Mouse (Mus musculus): ENCODE results near the gene Gstt1.
A peak's percentile ranks its signal among the peaks of the same experiment; 100 is the strongest.
"Not testable (repeated sequence)": the region's sequence is repeated elsewhere in the genome, so short reads cannot be mapped to it uniquely, and the experiment has no call there.

Gstt1 gene

GRCm38 (mm10) chr10:75798176-75798696 is at the start of gene Gstt1:
Gstt1 (minus strand) TSS chr10:75798584.
- no peak for DNase-seq

GRCm38 (mm10) chr10:75845306-75845930 is 47.0 kb upstream of the Gstt1 start:
- DNase-seq, result no peak

DNA sequence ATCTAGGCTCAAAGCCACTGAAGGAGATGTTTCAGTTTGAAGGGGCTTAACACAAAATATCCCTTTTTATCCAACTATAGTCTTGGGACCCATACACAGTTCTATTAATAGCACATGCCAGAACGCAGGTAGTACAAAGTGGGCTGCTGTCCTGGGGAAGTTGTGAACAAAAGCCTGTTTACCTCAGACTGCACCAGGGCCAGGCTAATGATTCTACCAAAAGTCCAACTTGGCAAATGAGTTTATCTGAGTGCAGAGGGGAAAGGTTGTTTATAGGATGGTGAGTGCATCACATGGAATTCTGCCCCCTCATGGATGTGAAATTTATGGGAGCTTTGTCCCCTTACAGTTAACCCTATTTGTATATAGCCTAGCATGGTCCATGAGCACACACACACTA is 46.4 kb upstream of the Gstt1 start:
- no peak for DNase-seq

- not testable (repeated sequence) for DNase-seq
Observed at GRCm38 (mm10) chr10:75843898-75844297, 45.5 kb upstream of the Gstt1 start.

- DNase-seq, result no peak
Observed at GRCm38 (mm10) chr10:75839092-75839491, 40.7 kb upstream of the Gstt1 start.

DNA sequence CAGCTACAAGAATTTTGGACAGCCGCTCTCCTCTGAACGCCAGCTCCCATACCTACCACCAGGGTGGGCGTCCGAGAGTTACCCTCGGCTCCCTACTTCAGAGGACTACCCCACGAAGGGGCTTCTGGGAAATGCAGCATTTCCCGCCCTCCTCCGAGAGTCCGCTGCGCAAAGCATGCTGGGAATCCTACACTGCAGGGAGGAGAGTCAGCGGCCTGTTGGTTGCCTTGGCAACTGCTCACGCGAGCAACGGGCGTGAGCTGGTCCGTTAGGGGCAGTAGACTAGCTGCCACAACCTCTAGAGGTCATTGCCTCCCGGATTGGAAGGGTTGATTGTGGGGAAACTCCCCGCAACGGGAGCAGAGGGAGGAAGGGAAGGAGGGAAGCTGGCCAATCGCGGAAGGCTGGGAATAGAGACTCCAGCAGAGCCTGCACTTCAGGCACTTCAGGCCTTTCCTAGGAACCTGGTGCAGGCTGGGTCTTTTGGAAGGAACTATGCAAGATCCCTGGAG is 38.9 kb upstream of the Gstt1 start, which contains the start of gene Gstt2:
TSS of gene Gstt2 (minus strand) at position 177 of the 512 bp plus-strand sequence.
- DNase-seq, result peak; percentile 90

GRCm38 (mm10) chr10:75835761-75836531 is 37.6 kb upstream of the Gstt1 start:
- no peak for DNase-seq

- no peak for DNase-seq
Observed at GRCm38 (mm10) chr10:75835307-75835706, 36.9 kb upstream of the Gstt1 start.

GRCm38 (mm10) chr10:75834721-75835120 is 36.3 kb upstream of the Gstt1 start:
- DNase-seq, result no peak

DNA sequence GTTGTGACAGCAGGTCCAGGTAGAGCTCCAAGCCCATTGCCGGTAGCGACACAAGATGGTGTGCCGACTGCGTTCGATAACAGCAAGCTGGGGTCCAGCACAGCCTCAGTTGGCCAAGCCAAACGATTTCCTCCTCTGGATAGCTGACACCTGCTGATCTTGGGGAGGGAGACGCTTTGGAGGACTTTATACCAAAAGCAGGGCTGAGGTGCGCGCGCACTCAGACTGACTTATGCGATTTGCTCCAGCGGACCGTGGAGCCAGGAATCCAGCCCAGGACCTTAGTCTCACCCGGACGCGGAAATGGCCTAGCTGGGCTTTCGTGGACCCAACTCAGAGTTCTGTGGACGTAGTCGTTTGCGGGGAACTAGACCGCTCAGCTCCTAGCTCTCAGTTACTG is 35.9 kb upstream of the Gstt1 start:
- DNase-seq, result peak; percentile 64

DNA sequence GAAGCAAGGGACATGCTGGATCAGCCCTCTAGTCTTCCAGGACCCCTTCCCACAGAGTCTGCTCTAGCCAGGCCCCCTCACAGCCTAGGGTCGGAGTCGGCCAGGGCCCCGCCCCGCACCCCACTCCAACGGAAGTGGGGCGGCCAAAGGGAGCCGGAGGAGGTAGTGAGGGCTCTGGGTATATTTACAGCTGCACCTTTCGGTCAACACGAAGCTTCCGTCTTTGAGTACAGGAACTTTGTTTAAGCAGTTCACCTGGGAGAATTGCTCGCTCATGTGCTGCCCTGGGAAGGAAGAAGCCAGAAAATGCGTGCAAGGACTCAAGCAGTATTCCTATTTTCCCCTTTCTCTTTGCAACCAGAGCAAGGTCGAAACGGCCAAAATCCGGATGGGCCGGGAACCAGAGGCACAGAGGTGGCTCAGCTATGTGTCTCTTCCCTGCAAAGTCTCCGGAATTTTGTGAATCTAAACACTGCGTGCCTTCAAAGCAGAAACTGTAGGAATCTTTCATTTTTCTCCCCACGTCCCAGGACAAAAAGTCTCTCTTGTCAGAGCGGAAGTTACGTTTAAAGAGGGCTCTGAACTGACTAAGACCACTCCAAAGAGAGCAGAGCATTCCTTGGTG is 35.2 kb upstream of the Gstt1 start:
- DNase-seq, result no peak

GRCm38 (mm10) chr10:75832272-75832895 is 34.0 kb upstream of the Gstt1 start:
- DNase-seq, result peak; percentile 64

- DNase-seq, result no peak
Observed at GRCm38 (mm10) chr10:75830275-75830670, 31.9 kb upstream of the Gstt1 start.

DNA sequence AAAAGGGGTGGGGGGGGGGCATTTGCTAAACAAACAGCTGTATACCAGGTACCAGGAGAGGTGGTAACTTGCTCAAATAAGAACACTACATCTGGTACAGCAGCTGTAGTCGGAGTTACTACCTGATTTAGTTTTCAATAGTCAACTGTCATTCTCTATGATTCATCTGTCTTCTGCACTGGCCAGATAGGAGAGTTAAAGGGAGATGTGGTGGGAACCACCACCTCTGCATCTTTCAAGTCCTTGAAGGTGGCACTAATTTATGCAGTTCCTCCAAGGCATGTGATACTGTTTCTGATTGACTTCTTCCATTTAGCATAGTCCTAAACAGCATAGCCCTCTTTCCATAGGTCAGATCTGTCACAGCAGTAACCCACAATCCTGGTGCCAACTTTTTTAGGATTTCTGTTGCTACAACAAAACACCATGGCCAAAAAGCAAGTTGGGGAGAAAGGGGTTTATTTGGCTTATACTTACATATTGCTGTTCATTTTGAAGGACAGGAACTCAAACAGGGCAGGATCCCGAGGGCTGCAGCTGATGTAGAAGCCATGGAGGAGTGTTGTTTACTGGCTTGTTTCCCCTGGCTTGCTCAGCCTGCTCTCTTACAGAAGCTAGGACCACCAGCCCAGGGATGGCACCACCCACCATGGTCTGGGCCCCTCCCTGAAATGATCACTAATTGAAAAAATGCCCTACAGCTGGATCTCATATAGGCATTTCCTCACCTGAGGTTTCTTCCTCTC is 31.3 kb upstream of the Gstt1 start:
- DNase-seq, result no peak

GRCm38 (mm10) chr10:75828500-75828931 is 30.1 kb upstream of the Gstt1 start:
- DNase-seq, result no peak

GRCm38 (mm10) chr10:75827668-75828360 is 29.4 kb upstream of the Gstt1 start:
- DNase-seq, result peak; percentile 40

GRCm38 (mm10) chr10:75824530-75824929 is 26.1 kb upstream of the Gstt1 start:
- no peak for DNase-seq

- no peak for DNase-seq
Observed at GRCm38 (mm10) chr10:75823782-75824181, 25.4 kb upstream of the Gstt1 start.

- no peak for DNase-seq
Observed at GRCm38 (mm10) chr10:75822443-75822842, 24.1 kb upstream of the Gstt1 start, which contains the start of gene Gstt4. Gstt4 (minus strand) TSS chr10:75822543.

DNA sequence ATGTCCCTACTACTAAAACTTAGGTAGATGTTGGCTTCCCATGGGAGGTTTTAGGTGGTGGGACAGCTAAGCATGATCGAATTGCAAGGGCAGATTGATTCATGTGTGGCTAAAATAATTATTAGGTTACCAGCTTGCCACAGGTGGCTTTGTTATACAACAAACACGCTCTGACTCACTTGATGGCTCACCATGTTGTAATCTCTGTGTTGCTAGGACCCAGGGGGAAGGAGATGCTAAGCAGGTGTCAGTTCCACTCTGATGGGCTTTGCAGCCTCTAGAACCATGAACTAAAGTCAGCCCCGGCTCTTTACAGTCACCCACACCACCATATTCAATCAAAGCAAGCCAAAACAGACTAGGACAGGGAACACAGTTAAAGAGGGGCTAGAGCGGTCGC is 21.5 kb upstream of the Gstt1 start:
- DNase-seq, result no peak

GRCm38 (mm10) chr10:75818641-75819040 is 20.3 kb upstream of the Gstt1 start:
- no peak for DNase-seq

All from right cerebral cortex, postnatal 14 days (tissue).